Mouse (Mus musculus): ENCODE measurements around the gene Rab40c.
A peak's percentile ranks its signal among the peaks of the same experiment; 100 is the strongest.
"Not testable (repeated sequence)": the region's sequence is repeated elsewhere in the genome, so short reads cannot be mapped to it uniquely, and the experiment has no call there.

Rab40c gene

GRCm38 (mm10) chr17:25873405-25874147 is 46.0 kb downstream of the Rab40c start:
- DNase-seq = no peak

GRCm38 (mm10) chr17:25872676-25873075 is 46.9 kb downstream of the Rab40c start:
- no peak for DNase-seq

GRCm38 (mm10) chr17:25871566-25871965 is 48.0 kb downstream of the Rab40c start:
- DNase-seq = not testable (repeated sequence)

- DNase-seq = no peak
Observed at GRCm38 (mm10) chr17:25869954-25870353, 49.6 kb downstream of the Rab40c start.

GRCm38 (mm10) chr17:25869498-25869897 is 50.0 kb downstream of the Rab40c start:
- no peak for DNase-seq

- peak; percentile 85 for DNase-seq
Observed at GRCm38 (mm10) chr17:25868601-25869191, 50.8 kb downstream of the Rab40c start, which contains the start of gene Mcrip2. Mcrip2 (minus strand) TSS chr17:25868764.

GRCm38 (mm10) chr17:25867836-25868600 is 51.5 kb downstream of the Rab40c start:
- no peak for DNase-seq

GRCm38 (mm10) chr17:25867509-25867835 is 52.1 kb downstream of the Rab40c start:
- DNase-seq = no peak

- DNase-seq = no peak
Observed at GRCm38 (mm10) chr17:25866172-25866571, 53.4 kb downstream of the Rab40c start.

GRCm38 (mm10) chr17:25865288-25865687 is 54.2 kb downstream of the Rab40c start:
- DNase-seq = no peak

GRCm38 (mm10) chr17:25864311-25864710 is 55.2 kb downstream of the Rab40c start:
- no peak for DNase-seq

GRCm38 (mm10) chr17:25863681-25864080 is 55.8 kb downstream of the Rab40c start:
- no peak for DNase-seq

GRCm38 (mm10) chr17:25861704-25862612 is 57.6 kb downstream of the Rab40c start:
- no peak for DNase-seq

GRCm38 (mm10) chr17:25860832-25861703 is 58.5 kb downstream of the Rab40c start, which contains the start of gene Wdr90:
Wdr90 (minus strand) TSS chr17:25861501.
- peak; percentile 97 for DNase-seq

GRCm38 (mm10) chr17:25860229-25860628 is 59.3 kb downstream of the Rab40c start:
- no peak for DNase-seq

- peak; percentile 97 for DNase-seq
Observed at GRCm38 (mm10) chr17:25844396-25844901, 75.1 kb downstream of the Rab40c start, which contains the start of gene Rhot2. Rhot2 (minus strand) TSS chr17:25844851.

GRCm38 (mm10) chr17:25843636-25844395 is 75.7 kb downstream of the Rab40c start:
- no peak for DNase-seq

- no peak for DNase-seq
Observed at GRCm38 (mm10) chr17:25843122-25843521, 76.4 kb downstream of the Rab40c start.

- DNase-seq = no peak
Observed at GRCm38 (mm10) chr17:25842509-25842908, 77.0 kb downstream of the Rab40c start.

- DNase-seq = no peak
Observed at GRCm38 (mm10) chr17:25841117-25841880, 78.2 kb downstream of the Rab40c start, which contains the start of gene Gm20683. Gm20683 (minus strand) TSS chr17:25841763.

Data from right cerebral cortex, adult 18-20 months (tissue).